Mouse (Mus musculus) limb, embryonic 15.5 days (tissue): ENCODE measurements at regions not wholly inside any gene's neighbourhood (a gene's known extent, or its start where the extent isn't known, plus 50 kb on each side); places are given as distances from the start of the nearest gene placed in this dataset.

ENCODE experiments used
- ATAC-seq: fragments of 200-750 bp; cut with Nextera tagmentation; 2 replicates; pipeline ENCODE4 v1.8.0; 2017; ENCODE audit warnings: low read depth, moderate TSS enrichment; ENCODE audit not compliant: insufficient number of reproducible peaks, low FRiP score, low TSS enrichment
- H3K27ac ChIP-seq: fragments of 300-500 bp; sonication (generic); 2 replicates; pipeline ENCODE4 v1.5.1; 2015; ENCODE audit warnings: moderate library complexity, mild to moderate bottlenecking, inconsistent platforms
- H3K27me3 ChIP-seq: fragments of 300-500 bp; sonication (generic); 2 replicates; pipeline ENCODE4 v1.6.1; 2015; ENCODE audit warnings: inconsistent platforms
- H3K36me3 ChIP-seq: fragments of 300-500 bp; sonication (generic); 2 replicates; pipeline ENCODE4 v1.6.1; 2015; ENCODE audit warnings: inconsistent platforms
- H3K4me1 ChIP-seq: fragments of 300-500 bp; sonication (generic); 2 replicates; pipeline ENCODE4 v1.6.1; 2015; ENCODE audit warnings: inconsistent platforms
- H3K4me2 ChIP-seq: fragments of 300-500 bp; sonication (generic); 2 replicates; pipeline ENCODE4 v1.6.1; 2015; ENCODE audit warnings: mild to moderate bottlenecking, inconsistent platforms
- H3K4me3 ChIP-seq: fragments of 300-500 bp; sonication (generic); 2 replicates; pipeline ENCODE4 v1.5.1; 2015; ENCODE audit warnings: mild to moderate bottlenecking, inconsistent platforms
- H3K9ac ChIP-seq: fragments of 300-500 bp; sonication (generic); 2 replicates; pipeline ENCODE4 v1.6.1; 2015; ENCODE audit warnings: inconsistent platforms
- H3K9me3 ChIP-seq: fragments of 300-500 bp; sonication (generic); 2 replicates; pipeline ENCODE4 v1.6.1; 2016; ENCODE audit warnings: inconsistent platforms
- WGBS: fragments of 180-500 bp; shearing (Covaris S2); methylation state at CpG from one replicate; pipeline ENCODE4 v1.1.7; 2015; 5-methylcytosine and 5-hydroxymethylcytosine counted together

GRCm38 (mm10) chr6:49965944-49966545, 143.5 kb downstream of the Npy start:
- WGBS, result 38% methylated on average over 5 of the region's 5 CpGs
- Histone ChIP-seq H3K27ac (no peak overlapping the region), H3K27me3 (peaks cover 15% of the 10 kb centered on the region; the same call in 1 of the 2 replicates), H3K4me3 (no peak overlapping the region), H3K4me1 (peaks cover 8% of the 10 kb centered on the region; the same call in 1 of the 2 replicates), H3K4me2 (no peak overlapping the region), H3K9ac (no peak overlapping the region), H3K36me3 (no peaks in the 10 kb centered on the region), H3K9me3 (no peaks in the 10 kb centered on the region)
- ATAC-seq, result peak; percentile 78

- Histone ChIP-seq H3K36me3 (no peaks in the 10 kb centered on the region), H3K27me3 (peaks cover 15% of the 10 kb centered on the region; the same call in 1 of the 2 replicates), H3K4me3 (no peak overlapping the region), H3K27ac (no peak overlapping the region), H3K4me2 (no peak overlapping the region), H3K4me1 (peaks cover 8% of the 10 kb centered on the region; the same call in 1 of the 2 replicates), H3K9ac (no peak overlapping the region), H3K9me3 (no peaks in the 10 kb centered on the region)
- 54% methylated on average over 3 of the region's 3 CpGs for WGBS
- no peak for ATAC-seq
Observed at GRCm38 (mm10) chr6:49966555-49966954, 143.5 kb upstream of the Mpp6 start.

- no peak overlapping the region for H3K4me2 ChIP-seq
- 0 out of 2 replicates have a peak, but pooled peaks cover 2% of the 10 kb centered on the region for H3K27me3 ChIP-seq
- no peak overlapping the region for H3K27ac ChIP-seq
- H3K9ac ChIP-seq, result no peak overlapping the region
- H3K36me3 ChIP-seq, result no peaks in the 10 kb centered on the region
- 42% methylated on average over 7 of the region's 7 CpGs for WGBS
- ATAC-seq, result no peak
- no peaks in the 10 kb centered on the region for H3K4me1 ChIP-seq
- H3K9me3 ChIP-seq, result no peaks in the 10 kb centered on the region
- H3K4me3 ChIP-seq, result no peak overlapping the region
Observed at GRCm38 (mm10) chr6:49973258-49973865, 136.7 kb upstream of the Mpp6 start.

DNA sequence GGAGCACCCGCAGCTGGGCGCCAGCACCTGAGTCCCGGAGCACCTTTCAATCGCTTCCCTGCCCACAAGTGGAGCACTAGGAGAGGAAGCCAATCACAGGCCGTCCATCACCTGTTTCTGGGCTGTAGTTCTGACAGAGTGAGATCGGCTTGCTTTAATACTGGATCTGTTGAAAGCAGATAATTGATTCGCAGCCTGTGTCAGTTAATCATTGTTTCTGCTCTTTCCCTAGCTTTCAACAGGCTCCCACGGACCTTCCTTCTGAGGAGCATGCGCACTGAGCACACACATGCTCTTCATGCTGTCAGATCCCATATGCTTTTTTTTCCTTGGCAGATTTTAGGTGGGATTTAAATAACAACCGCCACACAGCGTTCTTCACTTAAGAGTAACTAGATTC, 132.3 kb upstream of the Mpp6 start:
- Histone ChIP-seq H3K36me3 (no peaks in the 10 kb centered on the region), H3K27ac (no peak overlapping the region), H3K4me1 (no peaks in the 10 kb centered on the region), H3K4me2 (no peak overlapping the region), H3K27me3 (no peaks in the 10 kb centered on the region), H3K9ac (no peak overlapping the region), H3K4me3 (no peak overlapping the region), H3K9me3 (no peaks in the 10 kb centered on the region)
- 66% methylated on average over 11 of the region's 11 CpGs for WGBS
- no peak for ATAC-seq

GRCm38 (mm10) chr6:49983740-49984139, 126.3 kb upstream of the Mpp6 start:
- no peak overlapping the region for H3K27ac ChIP-seq
- no peaks in the 10 kb centered on the region for H3K9me3 ChIP-seq
- H3K4me3 ChIP-seq, result no peak overlapping the region
- peaks cover 9% of the 10 kb centered on the region for H3K4me1 ChIP-seq
- ATAC-seq, result no peak
- H3K9ac ChIP-seq, result no peak overlapping the region
- H3K4me2 ChIP-seq, result no peak overlapping the region
- no peaks in the 10 kb centered on the region for H3K27me3 ChIP-seq
- WGBS, result 76% methylated on average over 4 of the region's 4 CpGs
- H3K36me3 ChIP-seq, result no peaks in the 10 kb centered on the region

GRCm38 (mm10) chr6:49985127-49985526, 124.9 kb upstream of the Mpp6 start:
- Histone ChIP-seq H3K36me3 (no peaks in the 10 kb centered on the region), H3K27ac (no peak overlapping the region), H3K9ac (no peak overlapping the region), H3K4me2 (no peak overlapping the region), H3K4me1 (peaks cover 9% of the 10 kb centered on the region), H3K9me3 (no peaks in the 10 kb centered on the region), H3K4me3 (no peak overlapping the region), H3K27me3 (no peaks in the 10 kb centered on the region)
- 10% methylated on average over 6 of the region's 6 CpGs for WGBS
- no peak for ATAC-seq

GRCm38 (mm10) chr6:49987141-49987540, 122.9 kb upstream of the Mpp6 start:
- H3K9ac ChIP-seq, result no peak overlapping the region
- H3K4me3 ChIP-seq, result no peak overlapping the region
- ATAC-seq, result no peak
- H3K36me3 ChIP-seq, result no peaks in the 10 kb centered on the region
- peaks cover 9% of the 10 kb centered on the region for H3K4me1 ChIP-seq
- H3K27me3 ChIP-seq, result no peaks in the 10 kb centered on the region
- H3K9me3 ChIP-seq, result no peaks in the 10 kb centered on the region
- no peak overlapping the region for H3K27ac ChIP-seq
- WGBS, result 91% methylated on average over 5 of the region's 5 CpGs
- no peak overlapping the region for H3K4me2 ChIP-seq

DNA sequence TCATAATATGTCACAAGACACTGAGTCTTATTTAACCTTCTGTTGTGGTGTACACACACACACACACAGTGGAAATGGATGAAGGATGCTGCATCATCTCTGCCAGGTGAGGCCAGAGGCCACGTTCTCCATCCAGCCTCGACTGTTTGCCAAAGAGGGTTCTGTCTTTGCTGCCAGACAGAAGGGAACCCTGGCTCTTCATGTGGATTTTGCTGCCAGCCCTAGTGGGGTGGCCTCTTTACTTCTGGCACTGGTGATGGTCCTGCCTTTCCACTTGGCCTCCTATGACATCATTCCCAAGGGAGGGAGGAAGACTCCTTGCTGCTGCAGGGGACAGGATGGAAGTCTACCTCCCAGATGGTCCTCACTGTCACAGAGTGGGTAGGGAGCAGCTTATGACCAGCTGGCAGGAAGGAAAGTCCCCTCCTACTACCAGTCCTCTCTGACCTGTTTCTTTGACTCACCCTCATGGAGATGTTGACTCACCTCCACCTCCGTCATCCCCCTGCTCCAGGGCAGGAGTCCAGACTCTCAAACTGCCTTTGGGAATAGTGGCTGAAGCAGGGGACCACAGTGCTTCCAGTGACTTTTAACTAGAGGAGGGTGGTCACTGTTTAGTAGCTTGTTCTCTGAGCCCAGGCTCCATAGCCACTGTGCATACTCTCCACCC, 122.4 kb upstream of the Mpp6 start:
- H3K9ac ChIP-seq, result no peak overlapping the region
- no peak overlapping the region for H3K4me3 ChIP-seq
- H3K4me2 ChIP-seq, result no peak overlapping the region
- no peaks in the 10 kb centered on the region for H3K27me3 ChIP-seq
- H3K4me1 ChIP-seq, result peaks cover 9% of the 10 kb centered on the region
- no peak for ATAC-seq
- WGBS, result 81% methylated on average over 3 of the region's 3 CpGs
- H3K27ac ChIP-seq, result no peak overlapping the region
- no peaks in the 10 kb centered on the region for H3K36me3 ChIP-seq
- no peaks in the 10 kb centered on the region for H3K9me3 ChIP-seq

GRCm38 (mm10) chr6:49989585-49990521, 120.2 kb upstream of the Mpp6 start:
- Histone ChIP-seq H3K36me3 (no peaks in the 10 kb centered on the region), H3K9ac (no peak overlapping the region), H3K4me2 (no peak overlapping the region), H3K9me3 (no peaks in the 10 kb centered on the region), H3K4me1 (peaks cover 9% of the 10 kb centered on the region), H3K27me3 (no peaks in the 10 kb centered on the region), H3K4me3 (no peak overlapping the region), H3K27ac (no peak overlapping the region)
- ATAC-seq, result peak; percentile 61; the same call in 1 of the 2 replicates
- 68% methylated on average over 9 of the region's 9 CpGs for WGBS

DNA sequence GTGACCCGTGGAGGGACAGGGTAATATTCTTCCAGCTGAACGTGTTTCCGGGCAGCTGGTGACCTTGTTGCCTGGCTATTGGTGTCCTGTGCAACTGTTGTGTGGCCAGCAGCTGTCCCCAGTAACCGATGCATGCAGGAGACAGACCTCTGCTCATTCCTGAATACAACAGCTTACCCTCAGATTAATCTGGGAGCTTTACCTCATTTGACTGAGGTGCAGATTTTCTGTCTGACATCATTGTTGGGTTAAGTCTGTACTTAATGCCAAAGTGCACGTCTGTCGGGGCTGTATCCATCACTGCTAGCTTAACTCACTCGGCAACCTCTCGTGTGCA, 119.6 kb upstream of the Mpp6 start:
- H3K27me3 ChIP-seq, result no peaks in the 10 kb centered on the region
- H3K4me3 ChIP-seq, result no peak overlapping the region
- no peak overlapping the region for H3K4me2 ChIP-seq
- H3K4me1 ChIP-seq, result peaks cover 6% of the 10 kb centered on the region
- H3K9ac ChIP-seq, result no peak overlapping the region
- 62% methylated on average over 8 of the region's 8 CpGs for WGBS
- no peak for ATAC-seq
- H3K27ac ChIP-seq, result no peak overlapping the region
- no peaks in the 10 kb centered on the region for H3K9me3 ChIP-seq
- no peaks in the 10 kb centered on the region for H3K36me3 ChIP-seq

GRCm38 (mm10) chr6:49999365-49999764, 110.7 kb upstream of the Mpp6 start:
- Histone ChIP-seq H3K4me3 (no peak overlapping the region), H3K9me3 (no peaks in the 10 kb centered on the region), H3K4me2 (peak overlapping the region; percentile 22; the same call in 1 of the 2 replicates), H3K27ac (no peak overlapping the region), H3K9ac (no peak overlapping the region), H3K27me3 (no peaks in the 10 kb centered on the region), H3K36me3 (no peaks in the 10 kb centered on the region), H3K4me1 (peaks cover 10% of the 10 kb centered on the region; the same call in 1 of the 2 replicates)
- 43% methylated on average over 11 of the region's 11 CpGs for WGBS
- ATAC-seq, result no peak
